In the genomic region with DNA sequence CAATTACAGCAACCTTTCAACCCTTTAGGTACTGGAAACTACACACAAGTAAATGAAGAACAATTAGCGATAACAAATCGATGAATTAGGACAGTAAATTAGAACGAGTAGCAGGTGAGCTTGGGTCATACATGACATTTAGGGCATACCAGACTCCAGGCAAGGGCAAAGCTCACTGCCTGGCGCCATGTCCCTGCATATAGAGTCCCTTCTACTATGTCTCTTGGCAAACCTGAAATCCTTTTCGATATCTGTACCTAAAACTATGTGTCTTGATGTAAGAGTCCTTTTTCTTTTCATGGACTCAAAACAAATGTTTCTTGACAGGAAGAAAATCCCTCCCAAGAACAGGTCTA, we compare ENCODE assay signal across 12 mouse cellular contexts. TPM values are rescaled to one million over a fixed set of nuclear protein-coding genes. Genes with fewer than 3 reads are reported as not detected.
DNase-seq lines count a peak whose midpoint lies in the region; ATAC-seq and TF ChIP-seq lines count a peak whose summit lies in the region.
"Had no signal": no experiment of that assay in that cellular context is flagged by ENCODE, and none has a peak within 500 bp of the region (broad histone marks: within the 10 kb centered on the region; RNA-seq: fewer than 3 reads in every experiment).

No protein-coding gene starts in this region.

- TF ChIP-seq CTCF in ES-Bruce4 (IDR thresholded peaks at IDR 0.05; ENCODE audit: low read depth, low read length): no peak

- peaks cover 32% of the 10 kb centered on the region for H3K4me1 ChIP-seq in heart, embryonic 15.5 days (replicated peaks)
- peaks cover 26% of the 10 kb centered on the region for H3K4me1 ChIP-seq in heart, embryonic 11.5 days (ENCODE audit: control insufficient read depth, insufficient read depth, low read length)
- H3K4me1 ChIP-seq in ES-Bruce4 (ENCODE audit: control insufficient read depth, insufficient read depth, low read length): peaks cover 14% of the 10 kb centered on the region
- H3K4me1 ChIP-seq in forebrain, embryonic 14.5 days (ENCODE audit: control insufficient read depth, insufficient read depth, low read length): peaks cover 37% of the 10 kb centered on the region
- peaks cover 36% of the 10 kb centered on the region for H3K4me1 ChIP-seq in midbrain, embryonic 11.5 days (ENCODE audit: control insufficient read depth, insufficient read depth, low read length)

- WGBS in heart, embryonic 15.5 days: 68% methylated on average over 5 of the region's 5 CpGs
- WGBS in heart, embryonic 11.5 days (ENCODE audit: insufficient replicate concordance): 70% methylated on average over 5 of the region's 5 CpGs
- 7% methylated on average over 5 of the region's 5 CpGs for whole genome bisulfite sequencing in forebrain, embryonic 14.5 days
- WGBS in midbrain, embryonic 11.5 days: 49% methylated on average over 5 of the region's 5 CpGs

- H3K4me3 ChIP-seq in heart, embryonic 15.5 days: no peak overlapping the region
- no peak overlapping the region for H3K4me3 ChIP-seq in heart, embryonic 11.5 days (ENCODE audit: low read depth, low read length)
- H3K4me3 ChIP-seq in ES-Bruce4 (ENCODE audit: low read depth, low read length): no peak overlapping the region
- H3K4me3 ChIP-seq in forebrain, embryonic 14.5 days (ENCODE audit: low read depth, low read length): no peak overlapping the region
- no peak overlapping the region for H3K4me3 ChIP-seq in midbrain, embryonic 11.5 days (ENCODE audit: low read depth, low read length)
- H3K4me3 ChIP-seq: megakaryocyte, embryonic 14.5 days had no signal

- TF ChIP-seq EP300 in ES-Bruce4 (IDR thresholded peaks at IDR 0.05; ENCODE audit: insufficient read depth, low read depth, low read length): no peak

- H3K36me3 ChIP-seq in heart, embryonic 15.5 days: no peaks in the 10 kb centered on the region
- H3K36me3 ChIP-seq in heart, embryonic 11.5 days (ENCODE audit: control insufficient read depth, insufficient read depth, low read length): no peaks in the 10 kb centered on the region
- H3K36me3 ChIP-seq in ES-Bruce4 (ENCODE audit: control insufficient read depth, insufficient read depth, low read length, poor library complexity, severe bottlenecking): no peaks in the 10 kb centered on the region
- no peaks in the 10 kb centered on the region for H3K36me3 ChIP-seq in forebrain, embryonic 14.5 days (ENCODE audit: control insufficient read depth, insufficient read depth, low read length)
- no peaks in the 10 kb centered on the region for H3K36me3 ChIP-seq in midbrain, embryonic 11.5 days (ENCODE audit: control insufficient read depth, insufficient read depth, low read length)

- no peak for TF ChIP-seq POLR2A in ES-Bruce4 (IDR thresholded peaks at IDR 0.05; ENCODE audit: insufficient read depth, low read length)

- H3K27ac ChIP-seq in heart, embryonic 15.5 days: peak overlapping the region; percentile 20
- H3K27ac ChIP-seq in heart, embryonic 11.5 days (ENCODE audit: low read depth, low read length): no peak overlapping the region
- peak overlapping the region; percentile 54 for H3K27ac ChIP-seq in ES-Bruce4 (ENCODE audit: insufficient read depth, low read length)
- H3K27ac ChIP-seq in forebrain, embryonic 14.5 days (ENCODE audit: low read depth, low read length): peak overlapping the region; percentile 61
- H3K27ac ChIP-seq in midbrain, embryonic 11.5 days (ENCODE audit: low read depth, low read length): peak overlapping the region; percentile 30; the same call in 1 of the 2 replicates

- H3K27me3 ChIP-seq in heart, embryonic 15.5 days: no peaks in the 10 kb centered on the region
- H3K27me3 ChIP-seq in heart, embryonic 11.5 days (ENCODE audit: control insufficient read depth, insufficient read depth, low read length): no peaks in the 10 kb centered on the region
- no peaks in the 10 kb centered on the region for H3K27me3 ChIP-seq in ES-Bruce4 (ENCODE audit: control insufficient read depth, insufficient read depth, low read length, poor library complexity, severe bottlenecking)
- H3K27me3 ChIP-seq in forebrain, embryonic 14.5 days (replicated peaks; ENCODE audit: control insufficient read depth, insufficient read depth, low read length): no peaks in the 10 kb centered on the region
- no peaks in the 10 kb centered on the region for H3K27me3 ChIP-seq in midbrain, embryonic 11.5 days (ENCODE audit: control insufficient read depth, insufficient read depth, low read length)
- H3K27me3 ChIP-seq: megakaryocyte, embryonic 14.5 days; Patski had no signal

- H3K9me3 ChIP-seq in heart, embryonic 15.5 days (replicated peaks): no peaks in the 10 kb centered on the region
- H3K9me3 ChIP-seq in heart, embryonic 11.5 days (replicated peaks; ENCODE audit: control insufficient read depth, low read length): no peaks in the 10 kb centered on the region
- H3K9me3 ChIP-seq in ES-Bruce4 (replicated peaks; ENCODE audit: control insufficient read depth, insufficient read depth, low read length, poor library complexity, severe bottlenecking): no peaks in the 10 kb centered on the region
- H3K9me3 ChIP-seq in forebrain, embryonic 14.5 days (replicated peaks; ENCODE audit: control insufficient read depth, low read length): no peaks in the 10 kb centered on the region
- H3K9me3 ChIP-seq in midbrain, embryonic 11.5 days (ENCODE audit: control insufficient read depth, low read length): no peaks in the 10 kb centered on the region
- H3K9me3 ChIP-seq: megakaryocyte, embryonic 14.5 days had no signal

- no peak overlapping the region for H3K9ac ChIP-seq in heart, embryonic 15.5 days
- no peak overlapping the region for H3K9ac ChIP-seq in heart, embryonic 11.5 days (ENCODE audit: low read depth, low read length)
- no peak overlapping the region for H3K9ac ChIP-seq in ES-Bruce4 (ENCODE audit: low read depth, poor library complexity, severe bottlenecking)
- no peak overlapping the region for H3K9ac ChIP-seq in forebrain, embryonic 14.5 days (ENCODE audit: low read length)
- no peak overlapping the region for H3K9ac ChIP-seq in midbrain, embryonic 11.5 days (ENCODE audit: low read length)

- no peak for ATAC-seq in heart, embryonic 15.5 days (replicated peaks; ENCODE audit: insufficient number of reproducible peaks, insufficient read depth, low FRiP score, low read depth)
- no peak for ATAC-seq in heart, embryonic 11.5 days (replicated peaks; ENCODE audit: insufficient number of reproducible peaks, low FRiP score, low TSS enrichment)
- peak; percentile 40; the same call in 1 of the 2 replicates for ATAC-seq in forebrain, embryonic 14.5 days
- ATAC-seq in midbrain, embryonic 11.5 days (ENCODE audit: low FRiP score): peak; percentile 31
- no peak for ATAC-seq in cerebellum, adult (ENCODE audit: insufficient number of reproducible peaks, low FRiP score, low TSS enrichment)
- ATAC-seq: Patski had no signal

- no peak overlapping the region for H3K4me2 ChIP-seq in heart, embryonic 15.5 days
- no peak overlapping the region for H3K4me2 ChIP-seq in heart, embryonic 11.5 days
- peak overlapping the region; percentile 11; the same call in 1 of the 2 replicates for H3K4me2 ChIP-seq in forebrain, embryonic 14.5 days (ENCODE audit: low read length)
- H3K4me2 ChIP-seq in midbrain, embryonic 11.5 days: peak overlapping the region; percentile 19; the same call in 1 of the 2 replicates

- DNase-seq in forebrain, embryonic 14.5 days (ENCODE audit: low spot score): no peak
- DNase-seq in midbrain, embryonic 11.5 days (ENCODE audit: low spot score, missing footprints): peak; percentile 90
- DNase-seq in lung, postnatal 14 days: no peak
- DNase-seq: gastrocnemius, postnatal 10 days; lung, adult 2 months; right cerebral cortex, postnatal 25 days had no signal

RNA-seq across cellular contexts. Expression of a gene that starts 53.5 kb away (rescaled TPM):
- 19.1 and 26.1 TPM in 2 replicates for polyA plus RNA-seq in heart, embryonic 15.5 days (2015; fragmentation: Nextera tagmentation; extraction: Ambion mirVana)
- polyA plus RNA-seq in heart, embryonic 11.5 days (2014; fragmentation: Nextera tagmentation; extraction: Ambion mirVana): 23.6 and 26.5 TPM in 2 replicates
- polyA plus RNA-seq in ES-Bruce4 (2011; ENCODE audit: insufficient read depth, insufficient read length, low read depth, missing spikeins): 15.3 TPM in 2 replicates
- 16.5 and 24.0 TPM in 2 replicates for polyA plus RNA-seq in forebrain, embryonic 14.5 days (2014; fragmentation: Nextera tagmentation; extraction: Ambion mirVana)
- polyA plus RNA-seq in midbrain, embryonic 11.5 days (2014; fragmentation: Nextera tagmentation; extraction: Ambion mirVana): 20.7 and 24.3 TPM in 2 replicates

Comparison
In these comparisons a context has a peak if more than half of its experiments do, and no peak if none do; other contexts are left out.
1. ATAC-seq: peak in forebrain, embryonic 14.5 days (single experiment) and midbrain, embryonic 11.5 days (single experiment); none in heart, embryonic 15.5 days (single experiment), heart, embryonic 11.5 days (single experiment) and cerebellum, adult (single experiment).
2. H3K4me2 ChIP-seq: peak in forebrain, embryonic 14.5 days (single experiment) and midbrain, embryonic 11.5 days (single experiment); none in heart, embryonic 15.5 days (single experiment) and heart, embryonic 11.5 days (single experiment).